Mouse (Mus musculus): ENCODE measurements at regions not wholly inside any gene's neighbourhood (a gene's known extent, or its start where the extent isn't known, plus 50 kb on each side); places are given as distances from the start of the nearest gene placed in this dataset.

DNA sequence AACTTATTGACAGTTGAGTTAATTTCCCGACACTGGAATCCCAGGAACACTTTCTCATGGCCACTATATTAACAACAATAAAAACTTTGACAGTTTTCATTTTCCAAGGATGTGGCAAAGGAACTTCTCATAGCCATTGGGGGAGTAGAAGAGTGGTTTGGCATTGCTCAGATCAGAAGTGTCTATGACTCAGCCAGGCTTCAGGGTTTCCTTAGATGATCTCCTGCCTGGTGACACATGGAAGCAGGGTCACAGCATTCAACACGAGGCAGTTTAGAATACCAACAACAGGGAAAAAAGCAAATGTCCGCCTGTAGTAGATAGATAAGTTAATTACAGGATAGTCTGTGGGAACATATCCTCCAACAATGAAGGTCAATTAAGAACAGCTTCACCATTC is 228.1 kb upstream of the Gm12728 start:
- no peak for DNase-seq (ENCODE audit: low read depth)
- no peak for TF ChIP-seq CTCF (IDR thresholded peaks at IDR 0.05; ENCODE audit: borderline replicate concordance, extremely low read depth, insufficient read depth, insufficient read length)
- no peak for TF ChIP-seq POLR2A (IDR thresholded peaks at IDR 0.05; ENCODE audit: borderline replicate concordance, extremely low read depth, insufficient read depth, insufficient read length, poor library complexity, severe bottlenecking)

DNA sequence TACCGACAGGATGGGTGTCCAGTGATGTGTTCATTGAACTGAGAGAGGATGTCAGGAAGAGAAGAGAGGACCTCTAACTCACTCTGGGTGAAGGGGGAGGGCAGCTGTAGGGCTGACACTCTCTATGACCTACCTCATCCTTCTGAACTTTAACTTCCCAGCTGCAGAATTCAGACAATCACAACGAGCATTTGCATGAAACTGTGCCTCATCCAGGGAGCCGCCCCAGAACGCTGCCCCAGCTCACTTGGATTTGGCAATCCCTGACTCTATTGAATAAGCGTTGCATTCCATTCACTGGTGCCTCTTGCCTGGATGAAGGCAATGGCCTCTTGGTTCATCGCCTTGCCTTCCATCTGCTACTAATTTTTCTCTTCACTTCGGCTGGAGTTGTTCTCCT is 223.9 kb upstream of the Gm12728 start:
- no peak for TF ChIP-seq CTCF (IDR thresholded peaks at IDR 0.05; ENCODE audit: borderline replicate concordance, extremely low read depth, insufficient read depth, insufficient read length)
- no peak for TF ChIP-seq POLR2A (IDR thresholded peaks at IDR 0.05; ENCODE audit: borderline replicate concordance, extremely low read depth, insufficient read depth, insufficient read length, poor library complexity, severe bottlenecking)
- no peak for DNase-seq (ENCODE audit: low read depth)

DNA sequence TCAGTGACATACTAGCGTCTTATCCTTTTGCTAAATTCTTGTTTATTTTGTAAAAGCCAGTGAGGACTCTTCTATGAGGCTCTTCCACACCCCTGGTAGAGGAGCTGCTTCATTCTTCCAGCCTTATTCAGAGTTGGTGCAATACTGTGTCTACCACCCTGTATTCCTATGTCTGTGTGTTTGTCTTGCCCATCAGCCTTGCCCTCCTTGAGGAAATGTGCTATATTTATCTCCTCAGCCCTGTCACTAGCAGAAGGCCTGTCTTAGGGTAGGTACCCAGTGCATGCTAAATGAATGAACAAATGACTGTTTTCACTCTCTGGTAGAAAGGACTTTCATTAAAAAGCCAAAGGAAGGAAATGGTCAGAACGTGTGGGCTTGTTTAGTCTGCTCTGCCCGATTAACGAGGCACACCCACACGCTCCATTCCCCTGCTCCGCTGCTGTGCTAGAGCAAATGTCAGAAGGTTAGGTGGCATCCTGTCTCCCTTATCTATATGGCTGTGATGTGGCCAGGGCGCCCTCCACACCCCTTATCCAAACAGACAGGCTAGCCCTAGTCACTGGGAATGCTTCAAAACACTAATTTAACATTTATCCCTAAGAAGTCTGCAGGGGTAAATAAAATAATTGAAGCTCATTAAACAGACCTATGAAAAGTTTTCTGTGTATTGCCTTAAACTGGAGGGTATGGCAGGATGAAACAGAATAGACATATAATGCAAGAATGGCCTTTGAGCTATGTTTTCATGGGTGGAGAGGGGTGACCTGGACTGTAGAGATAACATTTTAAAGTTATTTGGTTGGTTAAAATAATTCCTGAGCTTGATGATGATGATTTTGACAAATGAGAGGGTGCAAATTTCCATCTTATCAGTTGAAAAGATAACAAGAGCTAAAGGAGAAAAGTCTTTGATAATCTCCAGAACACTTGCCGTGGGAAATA is 222.9 kb upstream of the Gm12728 start:
- no peak for DNase-seq (ENCODE audit: low read depth)
- TF ChIP-seq POLR2A (IDR thresholded peaks at IDR 0.05; ENCODE audit: borderline replicate concordance, extremely low read depth, insufficient read depth, insufficient read length, poor library complexity, severe bottlenecking) (no peak), CTCF (IDR thresholded peaks at IDR 0.05; ENCODE audit: borderline replicate concordance, extremely low read depth, insufficient read depth, insufficient read length) (no peak)

DNA sequence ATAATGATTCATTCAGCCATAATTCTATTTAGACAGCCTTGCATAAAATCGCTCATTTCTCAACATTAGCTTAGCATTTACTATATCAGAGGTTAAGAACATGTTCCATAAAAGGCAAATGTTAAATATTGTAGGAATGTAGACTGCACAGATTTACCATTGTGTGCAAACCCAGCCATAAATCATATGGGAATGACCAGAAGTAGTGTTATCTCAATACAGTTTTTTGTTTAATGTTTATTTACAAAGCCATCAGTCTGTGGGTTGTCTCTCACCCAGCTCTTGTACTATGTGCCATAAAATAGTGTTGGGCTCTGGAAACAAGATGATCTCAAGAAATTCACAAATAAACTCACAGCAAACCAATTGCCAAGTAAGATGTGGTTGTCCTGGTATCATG is 220.0 kb upstream of the Gm12728 start:
- DNase-seq (ENCODE audit: low read depth): no peak
- TF ChIP-seq POLR2A (IDR thresholded peaks at IDR 0.05; ENCODE audit: borderline replicate concordance, extremely low read depth, insufficient read depth, insufficient read length, poor library complexity, severe bottlenecking) (no peak), CTCF (IDR thresholded peaks at IDR 0.05; ENCODE audit: borderline replicate concordance, extremely low read depth, insufficient read depth, insufficient read length) (no peak)

DNA sequence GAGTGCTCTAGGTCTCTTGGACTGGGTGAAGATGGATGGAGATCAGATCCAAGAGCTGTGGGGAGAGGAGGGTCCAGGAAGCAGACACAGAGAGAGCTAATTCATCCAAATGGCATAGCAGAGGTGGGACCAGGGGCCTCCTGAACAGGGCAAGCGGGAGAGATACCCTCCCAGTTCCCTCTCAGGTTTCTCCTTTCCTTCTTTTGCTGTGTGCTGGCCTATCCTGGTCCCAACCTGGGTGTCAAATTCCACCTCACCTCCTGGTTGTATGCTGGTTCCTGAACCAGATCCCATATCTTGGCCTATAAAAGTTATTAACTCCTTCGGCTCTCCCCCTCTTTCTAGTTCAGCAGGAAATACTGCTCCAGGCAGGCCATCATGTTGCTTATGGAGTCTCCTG is 214.1 kb upstream of the Gm12728 start:
- no peak for DNase-seq (ENCODE audit: low read depth)
- no peak for TF ChIP-seq POLR2A (IDR thresholded peaks at IDR 0.05; ENCODE audit: borderline replicate concordance, extremely low read depth, insufficient read depth, insufficient read length, poor library complexity, severe bottlenecking)
- no peak for TF ChIP-seq CTCF (IDR thresholded peaks at IDR 0.05; ENCODE audit: borderline replicate concordance, extremely low read depth, insufficient read depth, insufficient read length)

DNA sequence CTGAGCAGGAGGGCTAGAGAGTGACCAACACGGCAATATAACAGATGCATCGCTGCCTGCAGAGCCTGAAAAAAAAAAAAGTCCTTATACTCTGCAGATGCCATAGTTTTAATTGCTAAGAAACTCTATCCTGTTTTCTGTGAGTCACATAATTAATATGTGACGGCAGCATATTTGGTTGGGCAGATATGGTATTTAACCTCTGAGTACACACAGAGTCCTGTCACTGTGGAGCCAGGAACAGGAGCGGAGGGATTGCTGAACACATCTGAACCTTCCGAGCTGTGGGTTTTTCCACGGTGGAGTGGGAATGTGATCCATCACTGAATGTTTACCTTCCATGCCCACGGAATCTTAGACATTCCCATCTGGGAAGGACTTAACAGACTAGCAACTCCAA is 208.7 kb upstream of the Gm12728 start:
- no peak for TF ChIP-seq CTCF (IDR thresholded peaks at IDR 0.05; ENCODE audit: borderline replicate concordance, extremely low read depth, insufficient read depth, insufficient read length)
- TF ChIP-seq POLR2A (IDR thresholded peaks at IDR 0.05; ENCODE audit: borderline replicate concordance, extremely low read depth, insufficient read depth, insufficient read length, poor library complexity, severe bottlenecking): no peak
- no peak for DNase-seq (ENCODE audit: low read depth)

DNA sequence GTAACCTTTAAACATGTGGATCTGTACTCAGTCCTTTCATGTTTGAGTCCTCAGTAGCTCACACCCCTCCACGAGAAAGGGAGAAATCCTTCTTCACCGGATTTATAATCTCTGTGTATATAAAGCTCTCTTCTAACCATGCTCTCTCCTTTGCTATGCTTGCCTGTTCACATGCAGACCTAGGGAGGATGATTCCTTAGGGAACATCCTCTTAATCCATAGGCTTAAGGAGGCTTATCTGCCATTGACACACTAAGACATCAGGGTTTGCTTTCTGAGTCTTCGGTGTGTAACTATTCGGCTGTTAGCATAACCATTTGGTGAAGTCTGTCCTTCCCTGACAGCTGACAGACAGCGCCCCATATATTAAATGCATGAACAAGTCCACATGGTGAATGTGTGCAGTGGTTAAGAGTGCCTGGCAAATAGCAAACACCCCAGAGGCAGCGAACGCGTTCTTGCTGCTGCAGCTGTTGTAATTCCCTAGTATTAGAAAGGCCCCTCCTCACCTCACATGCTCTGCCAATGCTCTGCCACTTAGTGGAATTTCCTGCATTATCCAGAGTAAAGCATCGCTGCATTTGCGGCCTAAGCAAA is 205.2 kb upstream of the Gm12728 start:
- peak; percentile 49 for DNase-seq (ENCODE audit: low read depth)
- no peak for TF ChIP-seq CTCF (IDR thresholded peaks at IDR 0.05; ENCODE audit: borderline replicate concordance, extremely low read depth, insufficient read depth, insufficient read length)
- TF ChIP-seq POLR2A (IDR thresholded peaks at IDR 0.05; ENCODE audit: borderline replicate concordance, extremely low read depth, insufficient read depth, insufficient read length, poor library complexity, severe bottlenecking): no peak

DNA sequence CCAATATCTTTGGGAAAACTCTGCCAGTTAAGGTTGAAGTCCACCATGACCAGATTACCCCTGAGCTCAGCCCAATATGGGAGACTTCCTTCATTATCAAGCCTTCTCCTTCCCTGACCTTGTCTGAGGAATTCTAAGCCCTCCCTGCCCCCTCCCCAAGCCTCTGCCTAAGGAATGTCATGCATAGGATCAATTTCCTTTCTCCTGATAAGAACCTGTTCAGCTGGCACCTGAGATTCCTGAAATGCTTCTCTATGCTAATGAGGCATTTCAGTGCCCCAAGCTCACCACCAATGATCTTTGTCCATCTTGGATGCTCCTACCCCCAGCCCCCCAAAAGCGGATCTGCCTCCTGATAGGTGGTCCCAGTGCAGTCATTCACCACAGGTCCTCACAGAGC is 186.0 kb upstream of the Gm12728 start:
- TF ChIP-seq CTCF (IDR thresholded peaks at IDR 0.05; ENCODE audit: borderline replicate concordance, extremely low read depth, insufficient read depth, insufficient read length): no peak
- no peak for TF ChIP-seq POLR2A (IDR thresholded peaks at IDR 0.05; ENCODE audit: borderline replicate concordance, extremely low read depth, insufficient read depth, insufficient read length, poor library complexity, severe bottlenecking)
- no peak for DNase-seq (ENCODE audit: low read depth)

DNA sequence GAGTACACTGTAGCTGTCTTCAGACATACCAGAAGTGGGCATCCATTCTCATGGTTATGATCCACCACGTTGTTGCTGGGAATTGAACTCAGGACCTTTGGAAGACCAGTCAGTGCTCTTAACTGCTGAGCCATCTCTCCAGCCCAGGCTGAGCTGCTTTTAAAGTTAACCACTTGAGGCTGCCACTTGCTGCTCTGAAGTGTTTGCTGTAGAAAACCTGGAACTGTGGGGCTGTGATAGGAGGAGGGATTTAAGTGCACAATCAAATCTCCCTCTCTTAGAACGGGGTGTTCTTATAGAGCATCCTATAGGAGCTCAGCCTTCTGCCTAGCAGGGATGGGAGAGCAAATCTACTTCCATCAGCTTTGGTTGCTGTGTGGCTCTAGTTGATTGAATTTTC is 185.1 kb upstream of the Gm12728 start:
- TF ChIP-seq CTCF (IDR thresholded peaks at IDR 0.05; ENCODE audit: borderline replicate concordance, extremely low read depth, insufficient read depth, insufficient read length): no peak
- no peak for TF ChIP-seq POLR2A (IDR thresholded peaks at IDR 0.05; ENCODE audit: borderline replicate concordance, extremely low read depth, insufficient read depth, insufficient read length, poor library complexity, severe bottlenecking)
- no peak for DNase-seq (ENCODE audit: low read depth)

DNA sequence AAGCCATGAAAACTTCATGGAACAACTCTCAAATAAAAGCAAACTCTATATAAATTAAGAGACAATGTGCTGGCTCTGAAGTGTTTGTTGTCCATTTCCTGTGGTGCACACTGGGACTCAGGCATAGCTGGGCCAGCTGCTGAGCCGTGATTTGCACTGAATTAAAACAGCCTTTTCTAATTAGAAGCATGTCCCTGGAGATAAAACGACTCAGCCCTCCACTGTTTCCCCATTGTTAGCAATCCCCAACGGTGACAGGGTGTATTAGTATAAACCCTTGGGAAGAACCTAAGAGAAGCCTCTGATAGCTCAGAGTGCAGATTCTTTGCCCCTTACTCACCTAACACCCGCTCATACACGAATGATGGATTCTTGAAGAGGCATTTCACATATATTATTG is 182.9 kb upstream of the Gm12728 start:
- DNase-seq (ENCODE audit: low read depth): peak; percentile 51
- TF ChIP-seq POLR2A (IDR thresholded peaks at IDR 0.05; ENCODE audit: borderline replicate concordance, extremely low read depth, insufficient read depth, insufficient read length, poor library complexity, severe bottlenecking) (no peak), CTCF (IDR thresholded peaks at IDR 0.05; ENCODE audit: borderline replicate concordance, extremely low read depth, insufficient read depth, insufficient read length) (no peak)

DNA sequence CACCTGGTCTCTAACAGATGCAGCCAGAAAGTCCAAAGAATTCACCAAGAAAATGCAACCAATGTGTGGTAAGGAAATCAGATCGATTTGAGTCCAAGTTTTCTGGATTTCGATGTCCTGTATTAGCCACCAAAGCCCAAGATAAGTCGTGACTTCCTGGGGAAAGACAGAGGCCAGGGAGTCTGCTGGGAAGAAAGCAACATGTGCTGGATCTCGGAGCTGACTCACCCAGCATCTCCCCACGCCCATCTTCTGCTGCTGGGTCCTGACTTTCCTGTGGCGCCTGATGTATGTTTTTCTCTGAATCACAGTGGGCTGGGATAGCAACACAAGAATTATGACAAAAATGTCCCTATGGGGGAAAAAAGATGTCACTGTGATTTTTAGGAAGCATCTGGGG is 178.8 kb upstream of the Gm12728 start:
- TF ChIP-seq CTCF (IDR thresholded peaks at IDR 0.05; ENCODE audit: borderline replicate concordance, extremely low read depth, insufficient read depth, insufficient read length): no peak
- TF ChIP-seq POLR2A (IDR thresholded peaks at IDR 0.05; ENCODE audit: borderline replicate concordance, extremely low read depth, insufficient read depth, insufficient read length, poor library complexity, severe bottlenecking): no peak
- no peak for DNase-seq (ENCODE audit: low read depth)

DNA sequence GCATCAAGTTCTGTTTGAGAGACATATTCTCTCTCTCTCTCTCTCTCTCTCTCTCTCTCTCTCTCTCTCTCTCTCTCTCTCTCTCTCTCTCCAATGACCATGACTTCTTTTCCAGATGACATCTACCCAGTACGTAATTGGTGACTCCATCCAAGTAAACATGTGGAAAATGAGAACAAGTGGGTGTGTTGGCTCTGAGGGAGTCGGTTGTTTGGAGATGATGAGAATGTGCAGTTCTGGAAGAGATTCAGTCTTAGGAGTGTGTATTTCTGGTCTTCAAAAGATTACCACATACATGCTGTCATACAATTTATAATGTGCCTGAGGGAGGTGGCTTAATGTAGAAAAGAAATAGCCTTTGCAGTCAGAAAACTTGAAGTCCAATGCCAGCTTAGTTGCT is 175.3 kb upstream of the Gm12728 start:
- no peak for TF ChIP-seq CTCF (IDR thresholded peaks at IDR 0.05; ENCODE audit: borderline replicate concordance, extremely low read depth, insufficient read depth, insufficient read length)
- no peak for TF ChIP-seq POLR2A (IDR thresholded peaks at IDR 0.05; ENCODE audit: borderline replicate concordance, extremely low read depth, insufficient read depth, insufficient read length, poor library complexity, severe bottlenecking)
- DNase-seq (ENCODE audit: low read depth): no peak

All from brain, embryonic 14.5 days (tissue).